Mouse (Mus musculus) heart, postnatal 25 days (tissue): ENCODE results near the gene Scyl1. TPM values are rescaled to one million over a fixed set of nuclear protein-coding genes. Genes with fewer than 3 reads are reported as not detected.
"Not testable (repeated sequence)": the region's sequence is repeated elsewhere in the genome, so short reads cannot be mapped to it uniquely, and the experiment has no call there.

Experiments used
- DNase-seq: peaks from one replicate; pipeline ENCODE4 v3.0.0; 2022; ENCODE audit warnings: low spot score
- intact Hi-C: fragments of 180-260 bp; cut with DNase I; formaldehyde crosslinking; loops from one replicate; pipeline ENCODE4 v1.15.1; 2025
- total RNA-seq, 2 experiments: library from RNA; stranded (reverse); gene quantifications; 2 replicates each; pipeline ENCODE4 v1.2.3; 2021

Gene Scyl1
- total RNA-seq, 2 experiments from 2014 or later, result 63.5 to 64.1 TPM

GRCm38 (mm10) chr19:5803881-5804279 lies 32.7 kb upstream of the Scyl1 start:
- no peak for DNase-seq

GRCm38 (mm10) chr19:5803041-5803880 lies 32.0 kb upstream of the Scyl1 start:
- peak; percentile 99 for DNase-seq
- intact Hi-C loops, result loop anchor here (1.0 kb wide), 1 partner anchor 42 kb away; no protein-coding TSS in a partner anchor

More at GRCm38 (mm10) chr19:5803881-5804279, 32.7 kb upstream of the Scyl1 start:
- intact Hi-C loops, result loop anchor here (1.0 kb wide), 1 partner anchor 41 kb away; no protein-coding TSS in a partner anchor

- DNase-seq, result no peak
- intact Hi-C loops, result loop anchor here (1.0 kb wide), 1 partner anchor 43 kb away; no protein-coding TSS in a partner anchor
Measured at GRCm38 (mm10) chr19:5802787-5803040, 31.5 kb upstream of the Scyl1 start.

GRCm38 (mm10) chr19:5802011-5802786 lies 31.0 kb upstream of the Scyl1 start:
- intact Hi-C loops, result no loop called here
- peak; percentile 89 for DNase-seq

- intact Hi-C loops, result loop anchor here (2.0 kb wide), 1 partner anchor 17 kb away; no protein-coding TSS in a partner anchor
- no peak for DNase-seq
Measured at GRCm38 (mm10) chr19:5801432-5801964, 30.3 kb upstream of the Scyl1 start.

- no peak for DNase-seq
- intact Hi-C loops, result loop anchor here (2.0 kb wide), 1 partner anchor 18 kb away; no protein-coding TSS in a partner anchor
Measured at GRCm38 (mm10) chr19:5800632-5801431, 29.6 kb upstream of the Scyl1 start.

GRCm38 (mm10) chr19:5800350-5800631 lies 29.1 kb upstream of the Scyl1 start:
- DNase-seq, result no peak
- intact Hi-C loops, result loop anchor here (2.0 kb wide), 1 partner anchor 19 kb away; no protein-coding TSS in a partner anchor

- DNase-seq, result no peak
- intact Hi-C loops, result loop anchor here (2.0 kb wide), 1 partner anchor 19 kb away; no protein-coding TSS in a partner anchor
Measured at GRCm38 (mm10) chr19:5799566-5800349, 28.5 kb upstream of the Scyl1 start.

GRCm38 (mm10) chr19:5798700-5799479 lies 27.7 kb upstream of the Scyl1 start:
- no peak for DNase-seq
- intact Hi-C loops, result no loop called here

GRCm38 (mm10) chr19:5797381-5798111 lies 26.3 kb upstream of the Scyl1 start:
- intact Hi-C loops, result no loop called here
- DNase-seq, result no peak

GRCm38 (mm10) chr19:5796573-5797111 lies 25.4 kb upstream of the Scyl1 start:
- DNase-seq, result no peak
- intact Hi-C loops, result no loop called here

- no peak for DNase-seq
- intact Hi-C loops, result no loop called here
Measured at GRCm38 (mm10) chr19:5795668-5796572, 24.7 kb upstream of the Scyl1 start.

- DNase-seq, result no peak
- intact Hi-C loops, result no loop called here
Measured at GRCm38 (mm10) chr19:5794771-5795576, 23.8 kb upstream of the Scyl1 start.

GRCm38 (mm10) chr19:5793917-5794770 lies 22.9 kb upstream of the Scyl1 start:
- not testable (repeated sequence) for DNase-seq
- intact Hi-C loops, result loop anchor here (1.0 to 2.0 kb wide), 2 partner anchors 56 to 163 kb away; no protein-coding TSS in a partner anchor

GRCm38 (mm10) chr19:5793116-5793515 lies 21.9 kb upstream of the Scyl1 start:
- intact Hi-C loops, result loop anchor here (1.0 to 2.0 kb wide), 2 partner anchors 57 to 164 kb away; no protein-coding TSS in a partner anchor

More at GRCm38 (mm10) chr19:5793116-5793515, 21.9 kb upstream of the Scyl1 start:
- DNase-seq, result no peak
